Mouse (Mus musculus) monocyte, adult 5-6 weeks (primary cell): ENCODE measurements around the gene Chd3. TPM values are rescaled to one million over a fixed set of nuclear protein-coding genes. Genes with fewer than 3 reads are reported as not detected.
"Not testable (repeated sequence)": the region's sequence is repeated elsewhere in the genome, so short reads cannot be mapped to it uniquely, and the experiment has no call there.

Source experiments
- ATAC-seq: fragments of 153-309, 156-312 bp; replicated peaks from 2 replicates; pipeline ENCODE4 v1.8.0; 2017; ENCODE audit warnings: mild to moderate bottlenecking; ENCODE audit not compliant: low TSS enrichment, insufficient number of reproducible peaks, severe bottlenecking, poor library complexity, low FRiP score
- total RNA-seq: library from RNA; stranded (forward); fragments of 200-1000, 200-491, 200-594 nt; gene quantifications from 3 replicates; pipeline ENCODE4 v1.2.3, GENCODE M21; 2017

The Chd3 gene
- total RNA-seq, 1 experiment from 2014 or later, result 86.2 TPM

DNA sequence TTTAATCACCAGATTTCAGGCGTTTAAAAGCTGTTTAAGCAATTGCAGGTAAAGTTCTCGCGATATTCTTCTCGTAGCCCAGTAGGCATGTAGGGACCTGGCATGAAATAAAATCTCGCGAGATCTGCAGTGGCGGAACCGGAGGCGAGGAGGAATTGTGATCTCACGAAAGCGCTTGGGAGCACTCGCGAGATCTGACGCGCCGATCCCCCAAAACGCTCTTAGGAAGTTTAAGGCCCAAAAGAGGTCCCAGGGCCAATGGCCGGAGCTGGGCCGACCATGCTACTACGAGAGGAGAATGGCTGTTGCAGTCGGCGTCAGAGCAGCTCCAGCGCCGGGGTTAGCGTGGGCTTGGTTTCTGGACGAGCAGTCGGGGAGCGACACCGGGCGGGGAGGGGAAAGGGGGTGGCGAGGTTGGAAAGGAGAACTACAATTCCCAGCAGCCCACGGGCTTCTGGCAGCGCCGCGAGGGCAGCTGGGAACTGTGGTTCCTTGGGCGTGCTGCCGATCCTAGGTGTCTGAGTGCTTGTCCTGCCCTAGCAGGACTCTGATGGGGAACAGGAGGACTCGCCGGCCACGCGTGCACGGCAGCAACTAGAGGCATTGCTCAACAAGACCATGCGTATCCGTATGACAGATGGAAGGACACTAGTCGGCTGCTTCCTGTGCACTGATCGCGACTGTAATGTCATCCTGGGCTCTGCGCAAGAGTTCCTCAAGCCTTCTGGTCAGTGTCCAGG lies 26.6 kb upstream of the Chd3 start:
- ATAC-seq, result peak; percentile 62

DNA sequence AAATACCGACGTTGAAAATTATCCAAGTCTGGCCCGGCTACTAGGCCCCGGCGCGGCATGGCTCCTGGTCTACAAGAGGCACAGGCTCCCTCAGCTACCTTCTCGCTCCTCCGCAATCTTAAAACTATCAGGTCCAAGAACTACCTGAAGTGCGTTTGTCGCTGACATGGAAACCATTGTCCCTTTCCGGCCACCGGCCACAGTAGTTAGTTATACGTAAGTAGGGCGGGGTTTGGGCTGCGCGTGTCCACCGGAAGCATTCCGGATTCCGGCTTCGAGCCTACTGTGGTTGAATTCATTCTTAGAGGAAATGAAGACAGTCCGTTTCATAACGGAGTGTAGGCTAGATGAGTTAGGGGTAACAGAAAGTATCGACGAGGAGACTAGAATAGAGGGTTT lies 26.0 kb upstream of the Chd3 start, which contains the start of the genes Naa38 and Cyb5d1:
Gene Naa38, plus strand, starts transcription at position 253 of the 399 bp plus-strand sequence.
Gene Cyb5d1, minus strand, starts transcription at position 397 of the 399 bp plus-strand sequence.
- peak; percentile 55 for ATAC-seq

- not testable (repeated sequence) for ATAC-seq
Measured at GRCm38 (mm10) chr11:69394591-69395167, 25.5 kb upstream of the Chd3 start.

DNA sequence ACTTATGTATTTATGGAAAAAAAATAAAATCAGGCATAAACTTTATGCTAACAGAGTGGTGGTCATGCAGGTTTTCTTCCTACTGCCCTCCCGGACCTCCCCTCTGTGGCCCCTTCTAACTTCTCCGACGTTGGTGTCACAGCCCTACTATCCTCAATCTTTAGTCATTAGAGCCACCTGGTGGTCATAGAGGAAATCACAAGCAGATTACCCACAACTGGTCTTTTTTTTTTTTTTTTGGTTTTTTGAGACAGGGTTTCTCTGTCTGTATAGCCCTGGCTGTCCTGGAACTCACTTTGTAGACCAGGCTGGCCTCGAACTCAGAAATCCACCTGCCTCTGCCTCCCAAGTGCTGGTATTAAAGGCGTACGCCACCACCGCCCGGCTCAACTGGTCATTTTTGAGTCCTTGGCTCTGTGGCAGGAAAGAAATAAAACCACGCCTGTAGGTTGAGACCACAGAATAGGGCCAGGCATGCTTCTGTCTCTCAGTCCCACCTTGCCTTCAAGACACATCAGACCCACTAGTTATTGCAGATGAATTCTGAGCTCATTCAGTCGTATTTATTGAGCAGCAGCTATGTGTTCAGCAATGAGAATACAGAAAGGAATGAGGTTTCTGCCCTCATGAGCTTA lies 21.3 kb upstream of the Chd3 start:
- no peak for ATAC-seq

GRCm38 (mm10) chr11:69389531-69390399 lies 20.6 kb upstream of the Chd3 start:
- ATAC-seq, result no peak

GRCm38 (mm10) chr11:69388680-69389079 lies 19.5 kb upstream of the Chd3 start:
- no peak for ATAC-seq

- no peak for ATAC-seq
Measured at GRCm38 (mm10) chr11:69386758-69387157, 17.6 kb upstream of the Chd3 start.

- ATAC-seq, result no peak
Measured at GRCm38 (mm10) chr11:69384979-69385378, 15.8 kb upstream of the Chd3 start.

GRCm38 (mm10) chr11:69382478-69383105 lies 13.4 kb upstream of the Chd3 start:
- ATAC-seq, result no peak

- ATAC-seq, result no peak
Measured at GRCm38 (mm10) chr11:69381356-69381755, 12.2 kb upstream of the Chd3 start.

GRCm38 (mm10) chr11:69379600-69379999 lies 10.4 kb upstream of the Chd3 start:
- no peak for ATAC-seq

DNA sequence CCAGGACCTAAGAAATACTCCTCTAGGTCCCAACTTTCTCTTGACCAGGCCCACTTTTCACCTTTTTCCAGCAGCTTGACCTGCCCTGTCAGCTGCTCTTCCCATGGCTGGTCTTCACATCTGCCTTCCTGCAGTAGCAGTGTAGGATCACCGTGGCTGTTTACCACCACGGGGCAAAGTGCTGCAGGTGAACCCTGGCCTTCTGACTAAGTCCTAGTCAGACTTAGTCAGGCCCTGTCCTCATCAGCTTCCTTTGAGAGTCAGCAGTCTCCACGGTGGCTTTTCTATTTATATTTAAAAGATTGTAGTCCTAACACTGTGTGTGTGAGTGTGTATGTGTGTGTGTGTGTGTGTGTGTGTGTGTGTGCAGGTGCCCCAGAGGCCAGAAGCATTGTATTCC lies 8.6 kb upstream of the Chd3 start:
- no peak for ATAC-seq

GRCm38 (mm10) chr11:69375646-69376045 lies 6.4 kb upstream of the Chd3 start:
- no peak for ATAC-seq

- no peak for ATAC-seq
Measured at GRCm38 (mm10) chr11:69373223-69373965, 4.2 kb upstream of the Chd3 start.

GRCm38 (mm10) chr11:69372780-69373170 lies 3.6 kb upstream of the Chd3 start:
- ATAC-seq, result no peak

GRCm38 (mm10) chr11:69372056-69372779 lies 3.0 kb upstream of the Chd3 start:
- no peak for ATAC-seq

DNA sequence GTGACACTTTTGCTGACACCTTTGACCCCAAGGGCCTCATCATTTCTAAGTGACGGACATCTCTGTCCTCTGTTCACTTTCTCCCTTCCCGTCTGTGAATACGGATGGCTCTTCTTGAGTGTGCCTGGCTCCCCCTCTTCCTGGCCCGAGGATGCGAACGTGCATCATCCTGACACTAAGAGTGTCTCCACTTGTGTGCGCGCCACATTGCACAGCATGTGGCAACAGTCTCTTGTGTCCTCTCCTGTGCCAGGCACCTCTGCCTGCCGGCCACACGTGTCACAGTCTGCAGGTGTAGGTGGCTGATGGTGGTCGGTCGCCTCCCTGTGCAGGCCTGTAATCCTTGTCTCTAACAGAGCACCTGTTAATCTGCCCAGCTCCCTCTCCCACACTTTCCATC lies 2.4 kb upstream of the Chd3 start:
- no peak for ATAC-seq
